Mouse (Mus musculus): ENCODE measurements around the gene Dact2.

GRCm38 (mm10) chr17:14221893-14222615 is 17.9 kb upstream of the Dact2 start:
- TF ChIP-seq CTCF (IDR thresholded peaks at IDR 0.05) (0 out of 2 replicates have a peak, but pooled peaks have one; percentile 13), POLR2A (IDR thresholded peaks at IDR 0.05; ENCODE audit: insufficient read depth, low read depth, low read length) (no peak), EP300 (IDR thresholded peaks at IDR 0.05; ENCODE audit: insufficient read depth, low read depth, low read length) (no peak)

Measured in heart, adult 2 months (tissue).